Mouse (Mus musculus) hindbrain, embryonic 14.5 days (tissue): ENCODE measurements at regions not wholly inside any gene's neighbourhood (a gene's known extent, or its start where the extent isn't known, plus 50 kb on each side); places are given as distances from the start of the nearest gene placed in this dataset.

Source experiments
- ATAC-seq: fragments of 200-750 bp; cut with Nextera tagmentation; 2 replicates; pipeline ENCODE4 v1.8.0; 2017; ENCODE audit warnings: moderate number of reproducible peaks, mild to moderate bottlenecking, moderate TSS enrichment, moderate library complexity; ENCODE audit not compliant: low FRiP score
- DNase-seq: peaks from one replicate; pipeline ENCODE4 v3.0.0-alpha.2; 2015; ENCODE audit warnings: low spot score
- H3K27ac ChIP-seq: fragments of 300-500 bp; sonication (generic); 2 replicates; pipeline ENCODE4 v1.5.1; 2014; ENCODE audit warnings: mild to moderate bottlenecking, moderate library complexity
- H3K27me3 ChIP-seq: fragments of 300-500 bp; sonication (generic); 2 replicates; pipeline ENCODE4 v1.6.1; 2014; ENCODE audit warnings: mild to moderate bottlenecking, low read length, mixed read lengths; ENCODE audit not compliant: control insufficient read depth, insufficient read depth
- H3K36me3 ChIP-seq: fragments of 300-500 bp; sonication (generic); replicated peaks from 2 replicates; pipeline ENCODE4 v1.6.1; 2014; ENCODE audit not compliant: control insufficient read depth, insufficient read depth
- H3K4me1 ChIP-seq: fragments of 300-500 bp; sonication (generic); replicated peaks from 2 replicates; pipeline ENCODE4 v1.6.1; 2014; ENCODE audit warnings: antibody characterized with exemption, low read length, mixed read lengths; ENCODE audit not compliant: control insufficient read depth, insufficient read depth
- H3K4me2 ChIP-seq: fragments of 300-500 bp; sonication (generic); replicated peaks from 2 replicates; pipeline ENCODE4 v1.6.1; 2014; ENCODE audit warnings: mild to moderate bottlenecking, moderate library complexity
- H3K4me3 ChIP-seq: fragments of 300-500 bp; sonication (generic); replicated peaks from 2 replicates; pipeline ENCODE4 v1.5.1; 2014; ENCODE audit warnings: mild to moderate bottlenecking, low read length
- H3K9ac ChIP-seq: fragments of 300-500 bp; sonication (generic); 2 replicates; pipeline ENCODE4 v1.6.1; 2014
- H3K9me3 ChIP-seq: fragments of 300-500 bp; sonication (generic); 2 replicates; pipeline ENCODE4 v1.6.1; 2016; ENCODE audit warnings: low read length; ENCODE audit not compliant: control insufficient read depth
- WGBS: fragments of 180-500 bp; shearing (Covaris S2); extraction: QIAGEN DNeasy Blood & Tissue Kit; methylation state at CpG from one replicate; pipeline ENCODE4 v1.1.7; 2014; 5-methylcytosine and 5-hydroxymethylcytosine counted together

GRCm38 (mm10) chr9:26663544-26663943 lies 70.0 kb upstream of the B3gat1 start:
- no peaks in the 10 kb centered on the region for H3K36me3 ChIP-seq
- H3K4me3 ChIP-seq: no peak overlapping the region
- DNase-seq (no peak), ATAC-seq (no peak)
- no peak overlapping the region for H3K4me2 ChIP-seq
- H3K27ac ChIP-seq: no peak overlapping the region
- no peaks in the 10 kb centered on the region for H3K9me3 ChIP-seq
- no peaks in the 10 kb centered on the region for H3K27me3 ChIP-seq
- H3K9ac ChIP-seq: no peak overlapping the region
- no peaks in the 10 kb centered on the region for H3K4me1 ChIP-seq
- WGBS: 38% methylated on average over 1 of the region's 1 CpGs

GRCm38 (mm10) chr9:26667835-26668234 lies 65.7 kb upstream of the B3gat1 start:
- peak; percentile 55; the same call in 1 of the 2 replicates for ATAC-seq
- Histone ChIP-seq H3K9me3 (no peaks in the 10 kb centered on the region), H3K27ac (no peak overlapping the region), H3K9ac (no peak overlapping the region), H3K4me3 (no peak overlapping the region), H3K4me1 (no peaks in the 10 kb centered on the region), H3K27me3 (no peaks in the 10 kb centered on the region), H3K4me2 (no peak overlapping the region), H3K36me3 (no peaks in the 10 kb centered on the region)
- WGBS: 56% methylated on average over 3 of the region's 3 CpGs
- peak; percentile 41 for DNase-seq

DNA sequence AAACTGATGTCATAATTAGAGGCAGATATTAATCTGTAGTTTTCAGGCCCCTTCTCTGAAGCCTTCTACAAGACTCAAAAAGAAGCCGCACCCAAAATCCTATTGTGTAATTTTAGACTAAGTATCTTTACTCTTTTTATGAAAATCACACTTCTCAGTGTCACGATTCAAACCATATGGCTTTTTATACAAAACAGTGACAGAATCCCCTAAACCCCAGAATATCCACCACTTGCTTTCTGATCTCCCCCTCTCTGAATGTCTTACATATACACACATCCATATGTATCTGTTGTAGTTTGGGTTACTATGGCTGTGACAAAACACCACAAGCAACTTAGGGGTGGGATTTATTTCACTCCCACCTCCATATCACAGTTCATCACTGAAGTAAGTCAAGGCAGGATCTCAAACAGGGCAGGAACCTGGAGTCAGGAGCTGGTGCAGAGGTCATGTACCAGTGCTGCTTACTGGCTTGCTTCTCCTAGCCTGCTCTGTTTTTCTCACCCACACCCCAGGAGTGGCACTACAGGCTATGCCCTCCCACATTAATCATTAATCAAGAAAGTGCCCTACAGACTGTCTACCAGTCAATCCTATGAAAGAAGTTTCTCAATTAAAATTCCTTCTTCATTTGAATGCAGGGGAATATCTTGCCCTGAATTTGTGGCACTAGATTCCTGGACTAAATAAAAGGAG lies 59.3 kb upstream of the B3gat1 start:
- DNase-seq (no peak), ATAC-seq (no peak)
- 96% methylated on average over 2 of the region's 2 CpGs for WGBS
- Histone ChIP-seq H3K27ac (no peak overlapping the region), H3K36me3 (no peaks in the 10 kb centered on the region), H3K4me3 (no peak overlapping the region), H3K9me3 (no peaks in the 10 kb centered on the region), H3K4me1 (no peaks in the 10 kb centered on the region), H3K9ac (no peak overlapping the region), H3K27me3 (no peaks in the 10 kb centered on the region), H3K4me2 (no peak overlapping the region)

DNA sequence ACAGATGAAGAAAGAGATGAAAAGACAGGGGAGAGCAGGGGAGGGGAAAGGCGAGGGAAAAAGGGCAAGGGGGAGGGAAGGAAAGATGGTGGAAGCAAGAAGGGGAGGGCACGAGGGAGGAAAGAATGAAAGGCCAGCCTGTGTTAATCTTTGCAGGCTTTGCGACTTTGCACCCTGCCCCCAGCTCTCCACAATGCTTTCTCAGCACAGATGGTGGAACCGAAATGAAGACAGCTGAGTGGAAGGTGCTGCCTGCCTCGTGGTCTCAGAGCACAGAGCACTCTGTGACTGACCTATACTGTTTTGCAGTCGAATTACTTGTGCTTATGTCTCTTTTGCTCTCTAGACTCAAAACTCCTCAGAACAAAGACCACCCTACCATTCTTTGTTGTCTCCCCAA lies 55.2 kb upstream of the B3gat1 start:
- Histone ChIP-seq H3K4me3 (no peak overlapping the region), H3K27ac (no peak overlapping the region), H3K36me3 (no peaks in the 10 kb centered on the region), H3K9me3 (no peaks in the 10 kb centered on the region), H3K9ac (no peak overlapping the region), H3K4me1 (no peaks in the 10 kb centered on the region), H3K4me2 (no peak overlapping the region), H3K27me3 (no peaks in the 10 kb centered on the region)
- WGBS: 33% methylated on average over 6 of the region's 6 CpGs
- ATAC-seq: no peak
- DNase-seq: no peak

DNA sequence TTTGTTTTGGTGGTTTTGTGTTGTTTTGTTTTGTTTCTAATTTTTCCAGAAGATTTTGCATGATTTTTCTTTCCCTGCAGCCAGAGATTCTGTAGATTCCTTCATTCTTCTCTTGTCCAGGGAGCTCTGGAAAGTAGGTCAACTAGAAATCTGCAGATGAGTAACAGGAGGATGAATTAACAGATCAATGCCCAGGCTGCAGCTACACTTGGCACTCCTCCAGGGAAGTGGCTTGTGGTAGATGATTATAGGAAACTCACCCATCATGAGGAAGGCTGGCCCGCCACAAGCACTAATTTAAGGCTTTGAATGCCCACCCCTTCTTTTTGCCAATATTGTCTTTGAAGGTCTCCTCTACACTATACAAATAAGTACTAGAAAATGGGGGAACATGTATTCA lies 52.0 kb upstream of the B3gat1 start:
- Histone ChIP-seq H3K27ac (no peak overlapping the region), H3K9me3 (no peaks in the 10 kb centered on the region), H3K27me3 (no peaks in the 10 kb centered on the region), H3K36me3 (no peaks in the 10 kb centered on the region), H3K4me1 (no peaks in the 10 kb centered on the region), H3K9ac (no peak overlapping the region), H3K4me2 (no peak overlapping the region), H3K4me3 (no peak overlapping the region)
- no peak for ATAC-seq
- no peak for DNase-seq
- WGBS: 73% methylated on average over 1 of the region's 1 CpGs
